Mouse (Mus musculus) gastrocnemius, adult 8-10 months (tissue): Measurements from ENCODE around the gene Olfr603. TPM values are rescaled to one million over a fixed set of nuclear protein-coding genes. Genes with fewer than 3 reads are reported as not detected.
"Not testable (repeated sequence)": the region's sequence is repeated elsewhere in the genome, so short reads cannot be mapped to it uniquely, and the experiment has no call there.

Source experiments
- DNase-seq, 2 experiments: peaks; one replicate each; pipeline ENCODE4 v3.0.0; 2022; ENCODE audit warnings: low spot score in 2 of 2
- microRNA-seq: library from miRNA; unstranded; fragments of <30 nt; microRNA quantifications from one replicate; pipeline ENCODE4 v1.2.0, GENCODE M21; 2022
- total RNA-seq, 4 experiments: library from RNA; stranded (reverse); gene quantifications; 2 replicates each; pipeline ENCODE4 v1.2.4; 2022

Gene Olfr603
- not detected for total RNA-seq

GRCm38 (mm10) chr7:103386077-103386476, at the start of gene Olfr603:
Olfr603 (minus strand) TSS chr7:103386177.
- no peak for DNase-seq

- not testable (repeated sequence) for DNase-seq
Measured at GRCm38 (mm10) chr7:103414772-103415171, 28.8 kb upstream of the Olfr603 start, which contains the start of gene Usp17lc. Usp17lc (plus strand) TSS chr7:103415072.

- DNase-seq, result not testable (repeated sequence)
Measured at GRCm38 (mm10) chr7:103406521-103407055, 20.6 kb upstream of the Olfr603 start.

- no peak for DNase-seq
Measured at GRCm38 (mm10) chr7:103398981-103399380, 13.0 kb upstream of the Olfr603 start.

GRCm38 (mm10) chr7:103397758-103398157, 11.8 kb upstream of the Olfr603 start:
- no peak for DNase-seq

- no peak for DNase-seq
Measured at GRCm38 (mm10) chr7:103362555-103362954, 23.4 kb downstream of the Olfr603 start, which contains the start of gene Olfr601. Olfr601 (minus strand) TSS chr7:103362655.

- DNase-seq, result no peak
Measured at GRCm38 (mm10) chr7:103349569-103349968, 36.4 kb downstream of the Olfr603 start, which contains the start of gene Olfr600. Olfr600 (minus strand) TSS chr7:103349669.

- DNase-seq, result no peak
Measured at GRCm38 (mm10) chr7:103335617-103336016, 50.4 kb downstream of the Olfr603 start, which contains the start of gene Olfr599. Olfr599 (plus strand) TSS chr7:103335917.

Small RNAs within 50 kb of the gene (microRNA-seq; reads per million reads assigned to microRNA genes)
- not detected for gene Gm25774

Other genes with a start within 250 kb of the Olfr603 start
- not detected for gene Olfr588-ps1, start 245.3 kb downstream of the Olfr603 start, total RNA-seq
- gene Olfr589, start 229.8 kb downstream of the Olfr603 start, total RNA-seq, result not detected
- gene Olfr591, start 207.8 kb downstream of the Olfr603 start, total RNA-seq, result not detected
- not detected for gene Olfr592, start 201.4 kb downstream of the Olfr603 start, total RNA-seq
- gene Olfr593, start 174.3 kb downstream of the Olfr603 start, total RNA-seq, result not detected
- not detected for gene Olfr594, start 169.2 kb downstream of the Olfr603 start, total RNA-seq
- not detected for gene Usp17ld, start 133.7 kb downstream of the Olfr603 start, total RNA-seq
- gene Olfr596, start 80.5 kb downstream of the Olfr603 start, total RNA-seq, result not detected
- gene Olfr597, start 69.9 kb downstream of the Olfr603 start, total RNA-seq, result not detected
- not detected for gene Olfr598, start 62.6 kb downstream of the Olfr603 start, total RNA-seq
- gene Olfr599, start 50.3 kb downstream of the Olfr603 start, total RNA-seq, result not detected
- not detected for gene Olfr600, start 36.5 kb downstream of the Olfr603 start, total RNA-seq
- not detected for gene Olfr601, start 23.5 kb downstream of the Olfr603 start, total RNA-seq
- not detected for gene Usp17lc, start 28.9 kb upstream of the Olfr603 start, total RNA-seq
- not detected for gene Olfr605, start 59.3 kb upstream of the Olfr603 start, total RNA-seq
- not detected for gene Olfr606, start 62.9 kb upstream of the Olfr603 start, total RNA-seq
- gene Olfr607, start 78.0 kb upstream of the Olfr603 start, total RNA-seq, result not detected
- gene Olfr608, start 83.7 kb upstream of the Olfr603 start, total RNA-seq, result not detected
- not detected for gene Olfr609, start 111.9 kb upstream of the Olfr603 start, total RNA-seq
- gene Olfr610, start 125.9 kb upstream of the Olfr603 start, total RNA-seq, result not detected
- gene Olfr611, start 134.7 kb upstream of the Olfr603 start, total RNA-seq, result not detected
- gene Olfr612, start 156.5 kb upstream of the Olfr603 start, total RNA-seq, result not detected
- gene Olfr613, start 161.9 kb upstream of the Olfr603 start, total RNA-seq, result not detected
- not detected for gene Olfr615, start 169.9 kb upstream of the Olfr603 start, total RNA-seq
- gene Olfr616, start 183.0 kb upstream of the Olfr603 start, total RNA-seq, result not detected
- gene Olfr617, start 186.9 kb upstream of the Olfr603 start, total RNA-seq, result not detected
- not detected for gene Olfr618, start 203.9 kb upstream of the Olfr603 start, total RNA-seq
- not detected for gene Olfr619, start 214.4 kb upstream of the Olfr603 start, total RNA-seq
- gene Olfr620, start 226.4 kb upstream of the Olfr603 start, total RNA-seq, result not detected